Mouse (Mus musculus): ENCODE measurements around the gene Ppia. TPM values are rescaled to one million over a fixed set of nuclear protein-coding genes. Genes with fewer than 3 reads are reported as not detected.
"Not testable (repeated sequence)": the region's sequence is repeated elsewhere in the genome, so short reads cannot be mapped to it uniquely, and the experiment has no call there.

The Ppia gene
- total RNA-seq, 2 experiments from 2014 or later: 2,229 to 2,426 TPM

GRCm38 (mm10) chr11:6403830-6404405, 11.3 kb upstream of the Ppia start:
- peak; percentile 5 to 10 for DNase-seq (ENCODE audit: low spot score in 2 of 2)

GRCm38 (mm10) chr11:6404699-6405566, 10.3 kb upstream of the Ppia start:
- DNase-seq (ENCODE audit: low spot score in 2 of 2): peak; percentile 55 to 64

- peak in 1 of 2 experiments; percentile 17 for DNase-seq (ENCODE audit: low spot score in 2 of 2)
These were observed 9.6 kb upstream of the Ppia start for GRCm38 (mm10) chr11:6405591-6406081.

DNA sequence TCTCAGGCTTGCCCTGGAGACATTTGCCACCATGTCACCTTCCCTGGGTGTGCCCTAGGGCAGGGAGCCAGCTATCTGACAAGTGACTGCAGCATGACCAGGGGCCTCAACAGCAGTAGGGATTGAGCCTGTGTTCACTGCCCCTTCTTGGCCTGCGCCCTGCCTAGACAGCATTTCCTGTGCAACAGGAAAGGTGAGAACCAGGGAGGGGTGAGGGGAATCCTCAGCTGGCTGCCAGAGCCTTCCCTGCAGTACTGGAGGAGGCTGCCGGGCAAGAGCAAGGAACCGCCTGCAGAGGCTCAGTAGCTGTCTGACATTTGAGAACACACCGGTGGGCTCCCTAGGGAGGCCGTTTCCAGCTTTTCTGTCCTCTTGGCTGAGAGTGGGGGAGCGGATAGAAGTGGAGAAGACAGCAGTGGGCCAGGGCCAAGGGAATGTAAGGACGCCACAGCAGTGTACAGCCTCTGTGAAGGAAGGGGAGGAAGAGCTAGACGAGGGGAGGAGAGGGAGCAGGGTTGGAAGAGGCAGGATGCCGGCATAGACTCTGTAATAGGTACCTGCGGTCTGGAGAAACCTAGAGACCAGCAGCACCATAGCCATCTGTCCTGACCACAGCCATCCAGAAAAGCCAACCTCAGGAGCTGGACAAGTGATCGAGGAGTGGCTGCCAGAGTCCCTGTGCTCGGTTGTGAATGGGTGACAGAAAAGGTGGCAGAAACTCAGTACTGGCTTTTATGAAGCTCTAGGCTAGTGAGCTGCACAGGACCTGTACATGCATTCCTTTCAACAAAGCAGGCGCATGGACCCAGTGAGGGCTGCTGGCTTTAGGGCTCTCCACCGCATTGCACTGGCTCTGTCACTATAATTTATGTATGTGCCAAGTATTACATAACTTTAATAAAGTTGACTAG, 8.7 kb upstream of the Ppia start:
- peak; percentile 31 to 45 for DNase-seq (ENCODE audit: low spot score in 2 of 2)

DNA sequence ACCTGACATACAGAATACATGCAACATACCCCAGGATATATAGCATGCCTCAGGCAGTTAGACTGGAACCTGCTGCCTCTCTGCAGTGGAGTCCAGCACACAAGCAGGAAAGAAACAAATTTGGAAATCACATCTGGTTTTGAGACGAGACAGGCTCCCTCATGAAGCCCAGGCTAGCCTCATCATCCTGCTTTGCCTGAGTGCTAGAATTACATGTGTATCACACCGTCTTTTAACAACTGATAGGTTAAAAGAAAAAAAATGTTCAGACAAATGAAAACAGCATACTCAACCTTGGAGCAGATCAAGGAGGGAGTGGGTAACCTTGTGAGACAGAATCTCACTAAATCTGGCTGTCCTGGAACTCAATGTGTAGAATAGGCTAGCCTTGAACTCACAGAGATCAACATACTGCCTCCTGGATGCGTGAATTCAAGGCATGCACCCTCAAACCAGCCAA, 8.1 kb upstream of the Ppia start:
- DNase-seq (ENCODE audit: low spot score in 2 of 2): no peak

DNA sequence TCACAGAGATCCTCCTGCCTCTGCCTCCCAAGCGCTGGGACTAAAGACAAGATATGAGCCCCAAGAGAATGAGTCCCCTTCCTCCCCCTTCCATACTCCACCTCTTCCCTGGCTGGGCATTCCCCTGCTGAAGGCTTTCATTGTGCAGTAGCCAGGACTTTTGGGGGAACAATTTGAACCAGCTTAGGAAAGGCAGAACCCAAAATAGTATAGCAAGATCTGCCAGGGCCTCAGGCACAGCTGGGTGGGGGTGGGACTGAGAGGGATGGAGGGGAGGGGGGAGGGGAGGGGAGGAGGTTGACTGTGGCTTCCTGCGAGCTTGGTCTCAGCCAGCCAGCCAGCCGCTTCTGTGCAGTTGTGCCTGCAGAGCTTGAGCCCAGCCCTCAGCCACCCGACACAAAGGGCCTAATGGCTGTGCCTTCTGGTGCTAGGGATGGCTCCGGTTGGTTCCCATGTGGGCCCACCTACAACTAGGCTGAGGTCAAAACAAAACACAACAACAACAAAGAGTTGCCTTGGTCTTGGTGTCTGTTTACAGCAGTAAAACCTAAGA, 5.1 kb upstream of the Ppia start:
- DNase-seq (ENCODE audit: low spot score in 2 of 2): no peak

- not testable (repeated sequence) for DNase-seq (ENCODE audit: low spot score in 2 of 2)
These were observed 4.5 kb upstream of the Ppia start for GRCm38 (mm10) chr11:6410755-6411154.

DNA sequence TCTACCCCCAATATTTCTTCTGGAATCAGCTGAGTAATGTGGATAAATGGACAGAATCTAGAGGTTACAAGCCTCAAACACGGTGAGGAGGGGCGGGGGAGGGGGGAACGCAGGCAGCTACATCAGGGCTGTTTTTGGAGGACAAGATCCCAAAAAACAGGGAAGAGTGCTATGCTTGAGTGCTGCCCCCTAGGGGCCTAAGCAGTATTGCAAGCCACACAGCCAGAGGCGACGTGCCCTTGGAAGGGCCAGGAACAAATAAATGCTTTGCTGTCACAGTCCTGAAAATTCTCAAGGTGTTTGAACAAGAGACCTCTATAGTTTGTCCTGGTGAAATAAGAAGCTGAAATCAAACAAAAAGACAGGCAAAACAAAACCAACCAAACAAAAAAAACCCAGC, 3.6 kb upstream of the Ppia start:
- DNase-seq (ENCODE audit: low spot score in 2 of 2): peak; percentile 90 to 91

DNA sequence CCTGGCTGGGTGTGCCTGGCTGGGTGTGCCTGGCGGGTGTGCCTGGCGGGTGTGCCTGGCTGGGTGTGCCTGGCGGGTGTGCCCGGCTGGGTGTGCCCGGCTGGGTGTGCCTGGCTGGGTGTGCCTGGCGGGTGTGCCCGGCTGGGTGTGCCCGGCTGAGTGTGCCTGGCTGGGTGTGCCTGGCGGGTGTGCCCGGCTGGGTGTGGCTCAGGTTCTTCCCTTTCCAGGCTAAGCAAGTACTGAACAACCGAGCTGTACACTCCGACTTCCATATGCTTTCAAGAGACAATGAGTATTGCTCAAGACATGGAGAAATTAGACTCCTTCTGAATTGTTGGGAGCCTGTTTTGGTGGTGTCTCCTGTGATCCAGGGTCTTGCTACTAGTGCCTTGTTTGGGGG, 2.0 kb upstream of the Ppia start:
- no peak for DNase-seq (ENCODE audit: low spot score in 2 of 2)

DNA sequence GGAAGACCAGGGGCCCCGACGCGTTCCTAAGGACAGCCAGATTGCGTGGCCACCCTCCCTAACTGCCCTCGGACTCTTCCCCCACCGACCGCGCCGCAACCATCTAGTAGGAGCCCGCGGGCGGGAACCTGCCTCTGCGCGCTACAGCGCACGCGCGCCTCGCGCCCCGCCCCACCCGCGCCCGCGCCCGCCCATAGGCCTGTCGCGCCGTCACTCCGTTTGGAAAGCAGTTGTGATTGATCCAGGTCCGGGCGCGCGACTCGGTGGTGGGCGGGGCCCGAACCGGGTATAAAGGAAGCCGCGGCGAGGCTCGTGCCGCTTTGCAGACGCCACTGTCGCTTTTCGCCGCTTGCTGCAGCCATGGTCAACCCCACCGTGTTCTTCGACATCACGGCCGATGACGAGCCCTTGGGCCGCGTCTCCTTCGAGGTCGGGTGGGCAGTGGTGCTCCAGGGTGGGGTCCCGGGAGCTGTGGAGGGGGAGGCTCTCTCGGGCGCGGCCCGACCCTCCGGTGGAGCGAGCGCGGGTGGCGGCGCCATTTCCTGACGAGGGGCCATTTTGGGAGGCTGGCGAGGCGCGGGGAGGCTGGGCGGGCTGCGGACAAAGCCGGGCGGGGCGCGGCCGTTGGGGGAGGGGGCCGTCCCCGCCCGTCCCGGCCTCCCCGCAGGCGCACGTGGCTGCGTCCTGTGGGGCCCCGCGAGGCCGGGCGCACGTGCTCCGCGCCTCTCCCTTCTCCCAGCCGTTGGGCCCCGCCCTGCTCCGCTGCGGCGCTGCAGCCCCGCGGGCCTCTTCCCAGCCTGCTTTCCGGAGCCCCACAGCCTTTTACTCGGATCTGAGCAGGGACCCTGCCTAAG, 535 bp downstream of the Ppia start:
- peak; percentile 100 for DNase-seq (ENCODE audit: low spot score in 2 of 2)

DNA sequence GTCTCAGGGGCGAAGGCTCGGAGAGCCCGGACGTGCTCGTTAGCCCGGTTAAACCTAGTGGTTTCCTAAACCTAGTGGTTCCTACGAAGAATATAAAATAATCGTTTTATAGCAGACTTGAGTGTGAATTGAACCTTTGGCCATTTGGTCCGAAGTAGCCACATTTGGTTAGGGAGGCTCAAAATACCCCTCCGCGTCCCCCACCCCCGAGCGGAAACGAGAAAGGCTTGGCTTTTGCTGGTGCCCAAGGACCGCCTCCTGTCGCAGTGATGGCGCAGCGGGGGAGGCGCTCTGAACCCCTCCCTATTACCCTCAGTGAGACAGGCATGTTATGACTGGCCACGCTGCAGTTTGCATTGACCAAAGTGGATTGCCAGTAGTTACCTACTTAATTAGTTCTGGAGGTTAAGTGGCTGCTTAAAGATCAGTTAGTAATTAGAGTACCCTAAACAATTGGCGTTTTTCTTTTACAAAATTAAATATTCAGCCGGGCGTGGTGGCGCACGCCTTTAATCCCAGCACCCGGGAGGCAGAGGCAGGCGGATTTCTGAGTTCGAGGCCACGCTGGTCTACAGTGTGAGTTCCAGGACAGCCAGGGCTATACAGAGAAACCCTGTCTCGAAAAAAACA, 1.3 kb downstream of the Ppia start:
- peak; percentile 80 to 84 for DNase-seq (ENCODE audit: low spot score in 2 of 2)

DNA sequence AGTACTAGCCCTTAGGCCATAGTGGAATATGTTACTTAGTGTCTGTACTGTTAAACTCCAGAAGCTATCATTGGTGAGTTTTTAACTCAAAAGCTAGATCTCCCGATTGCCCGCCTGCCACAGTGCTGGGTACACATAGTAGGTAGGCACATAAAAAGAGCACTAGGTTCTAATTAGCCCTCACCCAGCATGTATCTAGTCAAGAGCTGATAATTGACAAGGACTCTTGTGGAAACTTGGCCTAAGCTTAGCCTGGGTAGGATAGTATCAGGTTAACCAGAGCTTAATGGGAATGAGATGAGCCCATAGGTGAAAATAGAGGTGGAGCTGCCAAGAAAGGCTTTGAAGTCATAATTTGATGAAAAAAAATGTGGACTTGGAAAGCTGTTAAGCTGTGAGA, 1.8 kb downstream of the Ppia start:
- DNase-seq (ENCODE audit: low spot score in 2 of 2): no peak

GRCm38 (mm10) chr11:6417490-6417889, 2.2 kb downstream of the Ppia start:
- DNase-seq (ENCODE audit: low spot score in 2 of 2): no peak

DNA sequence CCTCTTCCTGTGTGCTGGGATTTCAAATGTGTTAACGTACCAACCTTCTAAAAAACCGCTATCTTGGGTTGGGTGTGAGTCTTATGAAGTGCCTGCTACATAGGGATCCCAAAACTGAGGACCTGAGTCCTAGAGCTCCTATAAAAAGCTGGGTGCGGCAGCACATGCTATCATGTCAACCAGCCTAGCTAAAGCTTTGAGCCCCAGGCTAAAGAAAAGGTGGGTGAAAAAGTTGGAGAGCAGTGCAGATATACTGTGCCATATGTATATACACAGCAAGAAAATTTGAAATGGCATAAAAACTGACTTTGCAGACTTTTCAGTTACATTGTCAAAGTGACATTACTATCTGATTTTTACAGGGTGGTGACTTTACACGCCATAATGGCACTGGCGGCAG, 3.5 kb downstream of the Ppia start:
- DNase-seq (ENCODE audit: low spot score in 2 of 2): no peak

- DNase-seq (ENCODE audit: low spot score in 2 of 2): not testable (repeated sequence)
These were observed 3.9 kb downstream of the Ppia start for GRCm38 (mm10) chr11:6419156-6419555.

- no peak for DNase-seq (ENCODE audit: low spot score in 2 of 2)
These were observed 5.0 kb downstream of the Ppia start for GRCm38 (mm10) chr11:6420283-6420703.

GRCm38 (mm10) chr11:6420722-6421350, 5.6 kb downstream of the Ppia start:
- no peak for DNase-seq (ENCODE audit: low spot score in 2 of 2)

DNA sequence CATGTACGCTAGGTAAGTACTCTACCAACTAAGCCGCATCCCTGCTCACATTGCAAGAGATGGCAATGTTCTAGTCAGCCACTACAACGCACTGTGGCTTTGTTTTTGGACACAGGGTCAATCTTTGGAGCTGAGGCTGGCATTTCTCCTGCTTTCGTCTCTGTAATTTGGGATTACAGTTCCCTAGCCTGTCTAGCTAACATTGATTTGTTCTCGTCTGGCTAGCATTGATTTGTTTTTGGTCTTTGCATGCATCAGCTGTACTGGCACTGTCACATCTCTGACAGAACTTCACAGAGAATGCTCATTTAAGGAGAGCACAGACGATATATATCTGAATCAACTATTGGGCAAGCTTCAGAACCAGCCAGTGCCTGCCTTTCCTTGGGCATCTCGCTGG, 14.9 kb downstream of the Ppia start:
- DNase-seq (ENCODE audit: low spot score in 2 of 2): no peak

DNA sequence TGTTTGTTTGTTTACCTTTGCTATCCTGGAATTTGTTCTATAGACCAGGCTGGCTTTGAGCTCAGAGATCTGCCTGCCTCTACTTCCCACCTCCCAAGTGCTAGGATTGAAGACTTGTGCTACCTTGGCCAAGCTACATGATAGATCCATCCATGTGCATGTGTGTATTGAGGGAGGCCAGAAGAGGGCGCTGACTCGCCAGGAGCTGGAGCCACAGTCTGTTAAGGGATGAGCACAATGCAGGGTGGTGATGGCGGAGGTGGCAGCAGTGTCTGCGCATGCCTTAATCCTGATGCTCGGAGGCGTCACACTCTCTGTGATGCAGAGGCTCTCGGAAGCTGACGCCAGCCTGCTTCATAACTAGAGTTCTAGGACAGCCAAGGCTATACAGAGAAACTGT, 21.2 kb downstream of the Ppia start:
- DNase-seq (ENCODE audit: low spot score in 2 of 2): peak; percentile 36 to 58

Measured in layer of hippocampus, postnatal 10 days (tissue).